Mouse (Mus musculus) erythroblast, embryonic 14.5 days (primary cell): ENCODE measurements around the gene Mark1. TPM values are rescaled to one million over a fixed set of nuclear protein-coding genes. Genes with fewer than 3 reads are reported as not detected.

Experiments used
- H3K27me3 ChIP-seq: 2 replicates; pipeline ENCODE4 v1.6.1; 2012; ENCODE audit warnings: inconsistent platforms; ENCODE audit not compliant: control insufficient read depth
- H3K36me3 ChIP-seq: 2 replicates; pipeline ENCODE4 v1.6.1; 2012; ENCODE audit warnings: mild to moderate bottlenecking, inconsistent platforms; ENCODE audit not compliant: control insufficient read depth
- H3K4me1 ChIP-seq: 2 replicates; pipeline ENCODE4 v1.6.1; 2012; ENCODE audit warnings: inconsistent platforms; ENCODE audit not compliant: control insufficient read depth
- H3K4me3 ChIP-seq: replicated peaks from 2 replicates; pipeline ENCODE3; 2012; ENCODE audit warnings: moderate library complexity, mild to moderate bottlenecking, inconsistent platforms
- H3K9me3 ChIP-seq: 2 replicates; pipeline ENCODE4 v1.6.1; 2012; ENCODE audit warnings: low read length, inconsistent platforms, mixed read lengths; ENCODE audit not compliant: control insufficient read depth
- GATA1 ChIP-seq: IDR thresholded peaks from 2 replicates; pipeline ENCODE4 v1.6.1; 2012; ENCODE audit warnings: low read length, inconsistent platforms, mixed read lengths
- TAL1 ChIP-seq: IDR thresholded peaks from 3 replicates; pipeline ENCODE4 v1.6.1; 2012; ENCODE audit warnings: low read length, inconsistent platforms, mixed read lengths
- polyA plus RNA-seq: library from polyadenylated mRNA; stranded (reverse); fragments of >175 nt; gene quantifications from 2 replicates; pipeline ENCODE4 v1.2.3, GENCODE M21; 2012

Mark1 gene
- polyA plus RNA-seq, 1 experiment: not detected

- Histone ChIP-seq H3K4me1 (0 out of 2 replicates have a peak, but pooled peaks cover 2% of the 10 kb centered on the region), H3K36me3 (no peaks in the 10 kb centered on the region), H3K27me3 (peaks cover 59% of the 10 kb centered on the region), H3K9me3 (no peaks in the 10 kb centered on the region; the same call in 1 of the 2 replicates), H3K4me3 (no peak overlapping the region)
- no peak for TF ChIP-seq GATA1
- TF ChIP-seq TAL1: no peak
These were observed 620 bp upstream of the Mark1 start for GRCm38 (mm10) chr1:184999780-185000599.

GRCm38 (mm10) chr1:184998631-184999030 lies 739 bp downstream of the Mark1 start:
- no peaks in the 10 kb centered on the region for H3K36me3 ChIP-seq
- TF ChIP-seq TAL1 (no peak), GATA1 (no peak)
- H3K4me3 ChIP-seq: no peak overlapping the region
- no peaks in the 10 kb centered on the region; the same call in 1 of the 2 replicates for H3K9me3 ChIP-seq
- peaks cover 59% of the 10 kb centered on the region for H3K27me3 ChIP-seq
- H3K4me1 ChIP-seq: 0 out of 2 replicates have a peak, but pooled peaks cover 2% of the 10 kb centered on the region

GRCm38 (mm10) chr1:184998161-184998560 lies 1.2 kb downstream of the Mark1 start:
- Histone ChIP-seq H3K27me3 (peaks cover 59% of the 10 kb centered on the region), H3K36me3 (no peaks in the 10 kb centered on the region), H3K4me3 (no peak overlapping the region), H3K4me1 (0 out of 2 replicates have a peak, but pooled peaks cover 2% of the 10 kb centered on the region), H3K9me3 (no peaks in the 10 kb centered on the region; the same call in 1 of the 2 replicates)
- TF ChIP-seq TAL1 (no peak), GATA1 (no peak)

GRCm38 (mm10) chr1:184997466-184997865 lies 1.9 kb downstream of the Mark1 start:
- H3K27me3 ChIP-seq: peaks cover 55% of the 10 kb centered on the region
- H3K4me1 ChIP-seq: 0 out of 2 replicates have a peak, but pooled peaks cover 2% of the 10 kb centered on the region
- TF ChIP-seq GATA1: no peak
- no peak for TF ChIP-seq TAL1
- H3K4me3 ChIP-seq: no peak overlapping the region
- H3K9me3 ChIP-seq: no peaks in the 10 kb centered on the region; the same call in 1 of the 2 replicates
- H3K36me3 ChIP-seq: no peaks in the 10 kb centered on the region

- TF ChIP-seq TAL1: no peak
- TF ChIP-seq GATA1: no peak
- no peaks in the 10 kb centered on the region; the same call in 1 of the 2 replicates for H3K9me3 ChIP-seq
These were observed 4.0 kb downstream of the Mark1 start for GRCm38 (mm10) chr1:184995335-184995734.

GRCm38 (mm10) chr1:184991191-184991590 lies 8.2 kb downstream of the Mark1 start:
- TF ChIP-seq GATA1 (no peak), TAL1 (no peak)
- Histone ChIP-seq H3K27me3 (no peaks in the 10 kb centered on the region), H3K9me3 (no peaks in the 10 kb centered on the region), H3K4me3 (no peak overlapping the region), H3K4me1 (no peaks in the 10 kb centered on the region), H3K36me3 (no peaks in the 10 kb centered on the region)

More at GRCm38 (mm10) chr1:184995335-184995734, 4.0 kb downstream of the Mark1 start:
- Histone ChIP-seq H3K27me3 (peaks cover 34% of the 10 kb centered on the region), H3K4me1 (0 out of 2 replicates have a peak, but pooled peaks cover 2% of the 10 kb centered on the region), H3K4me3 (no peak overlapping the region), H3K36me3 (no peaks in the 10 kb centered on the region)

- no peak overlapping the region for H3K4me3 ChIP-seq
- H3K4me1 ChIP-seq: no peaks in the 10 kb centered on the region
- H3K27me3 ChIP-seq: no peaks in the 10 kb centered on the region
- no peaks in the 10 kb centered on the region for H3K36me3 ChIP-seq
- TF ChIP-seq TAL1 (no peak), GATA1 (no peak)
- no peaks in the 10 kb centered on the region for H3K9me3 ChIP-seq
These were observed 12.6 kb downstream of the Mark1 start for GRCm38 (mm10) chr1:184986748-184987147.

GRCm38 (mm10) chr1:184984723-184985122 lies 14.6 kb downstream of the Mark1 start:
- no peak overlapping the region for H3K4me3 ChIP-seq
- H3K4me1 ChIP-seq: no peaks in the 10 kb centered on the region
- no peaks in the 10 kb centered on the region for H3K9me3 ChIP-seq
- no peaks in the 10 kb centered on the region for H3K27me3 ChIP-seq
- TF ChIP-seq GATA1 (no peak), TAL1 (no peak)
- no peaks in the 10 kb centered on the region for H3K36me3 ChIP-seq

- no peak for TF ChIP-seq GATA1
- TF ChIP-seq TAL1: no peak
- Histone ChIP-seq H3K9me3 (no peaks in the 10 kb centered on the region), H3K27me3 (no peaks in the 10 kb centered on the region), H3K36me3 (no peaks in the 10 kb centered on the region), H3K4me3 (no peak overlapping the region), H3K4me1 (no peaks in the 10 kb centered on the region)
These were observed 15.6 kb downstream of the Mark1 start for GRCm38 (mm10) chr1:184983751-184984150.
